Mouse (Mus musculus) left cerebral cortex, postnatal 4 days (tissue): Measurements from ENCODE around the gene Mdk. TPM values are rescaled to one million over a fixed set of nuclear protein-coding genes. Genes with fewer than 3 reads are reported as not detected.
A peak's percentile ranks its signal among the peaks of the same experiment; 100 is the strongest.

Experiments
- DNase-seq: peaks from one replicate; pipeline ENCODE4 v3.0.0-alpha.2; 2022
- intact Hi-C: fragments of 180-260 bp; cut with DNase I; formaldehyde crosslinking; loops from one replicate; pipeline ENCODE4 v1.15.1; 2025
- total RNA-seq, 2 experiments: library from RNA; stranded (reverse); gene quantifications; 2 replicates each; pipeline ENCODE4 v1.2.3; 2021

Mdk gene
- total RNA-seq, 2 experiments from 2014 or later = 40.6 to 45.4 TPM

GRCm38 (mm10) chr2:91958701-91959457 is 26.8 kb upstream of the Mdk start:
- no peak for DNase-seq
- intact Hi-C loops = no loop called here

GRCm38 (mm10) chr2:91958049-91958448 is 26.0 kb upstream of the Mdk start:
- intact Hi-C loops = no loop called here
- no peak for DNase-seq

GRCm38 (mm10) chr2:91957096-91957495 is 25.0 kb upstream of the Mdk start:
- intact Hi-C loops = no loop called here
- peak; percentile 69 for DNase-seq

- no peak for DNase-seq
- intact Hi-C loops = no loop called here
Measured at GRCm38 (mm10) chr2:91955875-91956274, 23.8 kb upstream of the Mdk start.

GRCm38 (mm10) chr2:91955121-91955591 is 23.1 kb upstream of the Mdk start:
- intact Hi-C loops = no loop called here
- DNase-seq = no peak

GRCm38 (mm10) chr2:91953825-91954224 is 21.7 kb upstream of the Mdk start:
- intact Hi-C loops = no loop called here

GRCm38 (mm10) chr2:91950275-91951085 is 18.4 kb upstream of the Mdk start:
- intact Hi-C loops = no loop called here
- DNase-seq = peak; percentile 71

More at GRCm38 (mm10) chr2:91953825-91954224, 21.7 kb upstream of the Mdk start:
- no peak for DNase-seq

GRCm38 (mm10) chr2:91949411-91950274 is 17.5 kb upstream of the Mdk start:
- peak; percentile 85 for DNase-seq

GRCm38 (mm10) chr2:91948792-91949241 is 16.7 kb upstream of the Mdk start:
- intact Hi-C loops = no loop called here
- DNase-seq = no peak

More at GRCm38 (mm10) chr2:91949411-91950274, 17.5 kb upstream of the Mdk start:
- intact Hi-C loops = no loop called here

GRCm38 (mm10) chr2:91948151-91948509 is 16.0 kb upstream of the Mdk start:
- intact Hi-C loops = no loop called here
- DNase-seq = no peak

- intact Hi-C loops = no loop called here
- peak; percentile 74 for DNase-seq
Measured at GRCm38 (mm10) chr2:91947397-91948150, 15.5 kb upstream of the Mdk start.

GRCm38 (mm10) chr2:91946836-91947235 is 14.7 kb upstream of the Mdk start:
- peak; percentile 77 for DNase-seq
- intact Hi-C loops = no loop called here

GRCm38 (mm10) chr2:91945483-91945882 is 13.4 kb upstream of the Mdk start, which contains the start of gene Gm9821:
TSS of gene Gm9821 (plus strand) at chr2:91945703.
- intact Hi-C loops = no loop called here
- no peak for DNase-seq

- DNase-seq = peak; percentile 87
- intact Hi-C loops = no loop called here
Measured at GRCm38 (mm10) chr2:91944170-91944950, 12.3 kb upstream of the Mdk start.

GRCm38 (mm10) chr2:91942356-91942755 is 10.3 kb upstream of the Mdk start:
- DNase-seq = no peak
- intact Hi-C loops = no loop called here

- intact Hi-C loops = no loop called here
- no peak for DNase-seq
Measured at GRCm38 (mm10) chr2:91939303-91939935, 7.3 kb upstream of the Mdk start.

GRCm38 (mm10) chr2:91936154-91936553 is 4.1 kb upstream of the Mdk start:
- no peak for DNase-seq

GRCm38 (mm10) chr2:91934826-91935525 is 2.9 kb upstream of the Mdk start:
- intact Hi-C loops = no loop called here
- no peak for DNase-seq

More at GRCm38 (mm10) chr2:91936154-91936553, 4.1 kb upstream of the Mdk start:
- intact Hi-C loops = no loop called here
